Mouse (Mus musculus) heart, postnatal 36 days (tissue): ENCODE results near the gene Rnf114. TPM values are rescaled to one million over a fixed set of nuclear protein-coding genes. Genes with fewer than 3 reads are reported as not detected.

Experiments used
- DNase-seq, 2 experiments: peaks; one replicate each; pipeline ENCODE4 v3.0.0; 2021 to 2022
- intact Hi-C: fragments of 180-260 bp; cut with DNase I; formaldehyde crosslinking; loops from one replicate; pipeline ENCODE4 v1.15.1; 2025
- total RNA-seq, 2 experiments: library from RNA; stranded (reverse); gene quantifications; 2 replicates each; pipeline ENCODE4 v1.2.3; 2021

Rnf114 gene
- total RNA-seq, 2 experiments from 2014 or later = 68.2 to 70.1 TPM

- intact Hi-C loops = loop anchor here (1.0 to 2.0 kb wide), 2 partner anchors 68 to 357 kb away; no protein-coding TSS in a partner anchor
- peak; percentile 93 for DNase-seq
These were observed 45.2 kb downstream of the Rnf114 start, which contains the start of gene Snai1 for GRCm38 (mm10) chr2:167537476-167538297. Snai1 (plus strand) TSS chr2:167538195.

- DNase-seq = peak in 1 of 2 experiments; percentile 57
- intact Hi-C loops = no loop called here
These were observed 46.3 kb downstream of the Rnf114 start for GRCm38 (mm10) chr2:167538671-167539306.

- intact Hi-C loops = no loop called here
- no peak for DNase-seq
These were observed 47.4 kb downstream of the Rnf114 start for GRCm38 (mm10) chr2:167539536-167540476.

GRCm38 (mm10) chr2:167540477-167541110, 48.1 kb downstream of the Rnf114 start:
- DNase-seq = no peak
- intact Hi-C loops = no loop called here

GRCm38 (mm10) chr2:167541324-167541723, 48.9 kb downstream of the Rnf114 start:
- DNase-seq = no peak
- intact Hi-C loops = no loop called here

- intact Hi-C loops = no loop called here
- DNase-seq = no peak
These were observed 49.3 kb downstream of the Rnf114 start for GRCm38 (mm10) chr2:167541761-167542160.

- intact Hi-C loops = no loop called here
- DNase-seq = no peak
These were observed 49.9 kb downstream of the Rnf114 start for GRCm38 (mm10) chr2:167542361-167542760.

GRCm38 (mm10) chr2:167543121-167544003, 50.9 kb downstream of the Rnf114 start:
- DNase-seq = peak; percentile 45 to 67
- intact Hi-C loops = no loop called here

- intact Hi-C loops = no loop called here
- no peak for DNase-seq
These were observed 51.5 kb downstream of the Rnf114 start for GRCm38 (mm10) chr2:167544004-167544356.

- intact Hi-C loops = no loop called here
- DNase-seq = no peak
These were observed 52.0 kb downstream of the Rnf114 start for GRCm38 (mm10) chr2:167544456-167544855.

- no peak for DNase-seq
- intact Hi-C loops = loop anchor here (2.0 kb wide), 1 partner anchor 18 kb away; no protein-coding TSS in a partner anchor
These were observed 54.2 kb downstream of the Rnf114 start for GRCm38 (mm10) chr2:167546447-167547195.

- intact Hi-C loops = loop anchor here (2.0 kb wide), 1 partner anchor 17 kb away; no protein-coding TSS in a partner anchor
- no peak for DNase-seq
These were observed 55.0 kb downstream of the Rnf114 start for GRCm38 (mm10) chr2:167547444-167547843.

GRCm38 (mm10) chr2:167548961-167549360, 56.5 kb downstream of the Rnf114 start:
- intact Hi-C loops = no loop called here
- no peak for DNase-seq

GRCm38 (mm10) chr2:167550341-167550854, 58.0 kb downstream of the Rnf114 start:
- intact Hi-C loops = no loop called here
- DNase-seq = no peak

- intact Hi-C loops = no loop called here
- no peak for DNase-seq
These were observed 59.0 kb downstream of the Rnf114 start for GRCm38 (mm10) chr2:167551342-167551920.

- intact Hi-C loops = no loop called here
- no peak for DNase-seq
These were observed 59.8 kb downstream of the Rnf114 start for GRCm38 (mm10) chr2:167552292-167552691.

GRCm38 (mm10) chr2:167552927-167553402, 60.5 kb downstream of the Rnf114 start:
- DNase-seq = peak in 1 of 2 experiments; percentile 52
- intact Hi-C loops = no loop called here

GRCm38 (mm10) chr2:167555766-167556165, 63.3 kb downstream of the Rnf114 start:
- no peak for DNase-seq
- intact Hi-C loops = no loop called here
